Mouse (Mus musculus) urinary bladder, postnatal 25 days (tissue): ENCODE measurements around the gene AL607142.1.

Source experiments
- DNase-seq: peaks from one replicate; pipeline ENCODE4 v3.0.0; 2022; ENCODE audit warnings: low spot score

Gene AL607142.1

GRCm38 (mm10) chr4:120057529-120057928, 7.3 kb upstream of the AL607142.1 start:
- DNase-seq: no peak

GRCm38 (mm10) chr4:120058157-120058556, 6.6 kb upstream of the AL607142.1 start:
- DNase-seq: no peak

DNA sequence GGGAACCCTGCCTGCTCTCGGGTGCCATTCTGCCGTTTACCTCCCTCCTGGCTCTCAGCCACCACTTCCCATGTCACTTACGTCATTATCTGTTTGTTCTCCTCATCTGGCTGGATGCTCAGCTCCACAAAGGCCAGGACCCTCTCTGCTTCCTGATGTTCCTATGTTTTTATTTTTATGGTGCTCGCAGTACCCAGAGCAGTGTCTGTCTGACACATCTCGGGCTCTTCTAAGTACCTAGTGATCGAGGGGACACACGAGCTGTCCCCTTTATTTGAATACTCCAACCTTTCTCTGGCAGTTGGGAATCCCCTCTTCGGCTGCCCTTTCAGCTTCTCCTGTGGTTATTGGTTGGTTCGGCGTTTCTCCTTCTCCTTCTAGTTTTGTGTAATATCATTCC, 6.0 kb upstream of the AL607142.1 start:
- DNase-seq: no peak

DNA sequence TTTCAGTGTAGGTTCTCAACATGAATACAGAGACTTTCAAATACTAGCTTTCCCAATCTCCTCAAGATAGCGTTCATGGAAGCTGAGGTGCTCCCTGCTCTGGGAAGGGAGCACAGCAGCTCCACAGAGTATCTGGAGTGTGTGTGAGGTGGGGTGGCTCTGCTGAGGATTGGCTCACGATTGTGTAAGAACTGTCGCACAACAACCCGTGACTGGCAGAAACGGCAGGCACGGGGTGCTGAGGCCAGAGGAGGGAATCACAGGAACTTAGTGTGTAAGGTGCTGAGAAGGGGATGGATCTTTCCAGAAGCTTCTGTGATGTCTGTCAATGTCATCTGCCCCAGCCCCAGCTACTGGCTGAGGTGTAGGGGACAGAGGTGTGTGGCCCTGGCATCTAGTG, 3.1 kb upstream of the AL607142.1 start:
- DNase-seq: no peak

DNA sequence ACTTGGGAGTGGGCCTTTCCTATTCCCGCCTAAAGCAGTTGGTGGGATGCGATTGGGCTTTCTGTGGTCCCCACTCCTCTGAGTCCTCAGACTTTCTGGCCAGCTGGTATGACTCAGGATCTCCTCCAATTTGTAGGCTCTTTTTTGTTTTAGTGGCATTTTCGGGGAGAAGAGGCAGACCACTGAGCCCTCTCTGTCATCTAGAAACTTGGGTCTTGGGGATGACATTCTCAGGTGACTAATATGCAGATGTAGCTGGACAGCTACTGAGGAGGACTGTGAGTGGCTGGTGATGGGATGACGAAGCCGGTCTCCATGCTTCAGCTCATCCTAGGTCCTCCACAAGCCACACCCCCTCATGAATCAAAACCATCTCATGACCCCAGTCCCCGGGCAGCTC, 2.6 kb upstream of the AL607142.1 start:
- DNase-seq: no peak

GRCm38 (mm10) chr4:120062754-120063153, 2.0 kb upstream of the AL607142.1 start:
- no peak for DNase-seq

DNA sequence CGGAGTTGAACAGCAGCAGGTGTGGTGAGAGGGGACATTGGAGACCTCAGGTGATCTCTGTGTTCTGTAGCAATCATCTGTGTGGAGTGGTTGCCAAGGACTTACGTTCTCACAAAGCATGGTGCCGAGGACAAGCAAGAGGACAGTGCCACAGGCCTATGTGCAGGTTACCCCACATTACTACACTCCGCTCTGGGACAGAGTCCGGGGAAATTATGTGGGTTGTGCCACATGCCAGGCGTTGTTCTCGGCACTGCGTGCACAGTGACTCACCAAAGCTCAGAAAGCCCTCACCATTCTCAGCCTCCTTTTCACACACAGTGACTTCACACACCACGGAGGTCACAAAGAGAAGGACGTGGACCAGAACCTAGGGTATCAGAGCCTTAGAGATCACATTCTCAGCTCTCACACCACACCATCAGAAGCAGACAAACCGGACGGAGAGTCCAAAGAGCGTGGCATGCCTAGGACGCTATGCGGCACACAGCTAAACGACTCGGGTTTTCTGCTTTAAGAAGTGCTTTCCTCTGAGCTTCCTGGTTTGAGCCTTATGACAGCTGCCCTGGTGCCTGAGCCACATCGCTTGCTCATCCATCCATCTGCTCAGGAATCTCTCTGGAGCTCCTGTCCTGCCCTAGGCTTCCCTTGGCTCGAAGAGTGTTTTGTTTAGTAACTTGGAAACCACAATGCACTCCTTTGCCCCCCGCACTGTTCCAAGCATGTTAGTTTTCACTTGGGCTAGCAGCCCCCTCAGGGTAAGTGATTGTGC, 1.3 kb upstream of the AL607142.1 start:
- no peak for DNase-seq

DNA sequence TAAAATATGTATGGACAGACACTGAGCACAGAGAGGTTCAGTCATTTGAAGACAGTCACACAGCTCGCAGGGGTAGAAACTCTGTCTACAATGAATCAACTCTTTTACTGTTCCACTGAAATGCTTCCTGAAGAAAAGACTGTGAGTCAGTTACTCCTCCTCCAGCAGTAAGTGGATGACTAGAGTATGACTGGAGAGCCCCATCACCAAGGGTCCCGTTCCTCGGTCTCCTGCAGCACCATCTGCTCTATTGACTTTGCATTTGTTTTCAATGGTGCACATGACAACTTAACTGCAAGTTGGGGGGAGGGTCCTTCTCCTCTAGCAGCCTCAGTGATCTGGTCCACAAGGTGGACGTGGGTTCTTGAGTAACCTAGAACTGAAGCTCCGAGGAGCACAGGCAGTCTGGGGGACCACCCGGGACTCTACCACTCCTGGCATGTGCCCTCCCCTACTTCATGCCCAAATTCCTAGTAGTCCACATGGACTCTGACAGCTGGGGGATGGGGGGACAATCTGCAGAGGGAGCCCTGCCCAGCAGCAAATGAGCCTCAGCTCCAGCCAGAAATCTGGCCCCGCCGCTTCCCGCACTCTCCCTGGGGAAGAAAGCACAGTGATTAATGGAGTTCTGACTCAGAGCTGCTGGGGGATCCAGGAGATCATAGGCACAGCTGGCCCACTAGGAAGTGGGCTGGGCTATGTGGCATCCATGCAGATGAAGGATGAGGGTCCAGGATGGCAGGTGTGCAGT, 2.2 kb downstream of the AL607142.1 start:
- no peak for DNase-seq

DNA sequence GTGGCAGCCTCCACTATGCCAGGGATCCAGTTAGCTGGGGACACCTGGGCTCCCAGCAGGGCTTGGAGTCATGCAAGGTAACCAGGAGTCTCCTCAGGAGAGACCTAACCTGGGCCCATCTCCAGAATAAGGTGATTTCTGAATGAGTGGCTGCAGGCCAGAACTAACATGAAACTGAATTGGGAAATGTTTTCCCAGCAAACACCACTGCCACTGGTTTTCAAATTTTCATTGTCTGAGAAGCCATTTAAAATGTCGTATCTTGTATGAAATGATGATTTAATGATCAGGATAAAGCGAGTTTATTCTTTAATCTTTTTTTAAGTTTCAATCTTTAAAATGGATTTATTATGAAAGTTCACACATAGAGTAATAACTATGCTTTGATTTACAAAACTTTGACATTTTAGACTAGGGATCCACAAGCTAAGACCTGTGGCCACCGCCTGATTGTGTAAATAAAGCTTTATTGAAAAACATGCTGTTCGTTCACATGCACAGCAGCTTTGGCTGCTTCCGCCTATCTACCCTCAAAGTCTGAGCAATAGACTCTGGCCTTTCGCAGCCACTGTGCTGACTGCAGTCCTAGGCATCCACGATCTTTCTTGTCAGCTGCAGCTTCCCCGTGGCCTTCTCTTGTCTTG, 2.9 kb downstream of the AL607142.1 start:
- DNase-seq: no peak

GRCm38 (mm10) chr4:120068883-120069581, 4.2 kb downstream of the AL607142.1 start:
- no peak for DNase-seq

DNA sequence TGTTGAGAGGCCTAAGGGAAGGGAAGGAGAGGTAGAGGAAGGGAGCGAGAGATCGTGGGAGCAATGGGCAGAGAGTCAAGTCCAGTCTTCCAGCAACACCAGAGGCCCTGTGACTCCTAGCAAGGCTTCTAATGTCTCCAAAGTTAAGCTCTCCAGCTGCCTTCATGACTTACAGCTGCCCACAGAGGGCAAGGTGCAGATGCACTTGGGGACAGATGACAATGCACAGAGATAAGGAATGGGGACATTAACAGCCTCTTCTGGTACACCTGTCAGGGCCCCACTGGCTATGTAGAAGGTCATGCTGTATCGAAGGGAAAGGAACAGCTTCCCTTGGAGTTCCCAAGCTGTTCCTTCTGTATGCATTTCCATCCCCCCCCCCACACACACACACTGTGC, 4.8 kb downstream of the AL607142.1 start:
- DNase-seq: no peak

DNA sequence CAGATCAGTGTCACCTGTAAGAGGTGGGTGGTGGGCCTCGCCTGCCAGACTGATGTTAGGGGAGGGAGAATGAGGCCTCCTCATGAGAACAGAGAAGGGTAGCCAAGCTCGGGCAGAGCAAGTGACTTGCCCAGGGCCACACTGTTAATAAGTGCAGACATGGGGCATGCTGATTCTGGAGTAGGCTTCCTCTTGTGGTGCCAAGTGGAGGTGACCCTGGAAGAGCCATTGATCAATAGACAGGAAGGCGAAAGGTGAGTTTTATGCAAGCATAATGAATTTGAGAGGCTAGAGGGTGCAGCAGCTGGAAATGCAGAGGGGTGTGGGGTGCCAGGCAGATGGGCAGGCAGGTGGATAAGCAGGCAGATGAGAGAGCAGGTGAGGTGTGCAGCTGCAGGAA, 6.6 kb downstream of the AL607142.1 start:
- DNase-seq: no peak

DNA sequence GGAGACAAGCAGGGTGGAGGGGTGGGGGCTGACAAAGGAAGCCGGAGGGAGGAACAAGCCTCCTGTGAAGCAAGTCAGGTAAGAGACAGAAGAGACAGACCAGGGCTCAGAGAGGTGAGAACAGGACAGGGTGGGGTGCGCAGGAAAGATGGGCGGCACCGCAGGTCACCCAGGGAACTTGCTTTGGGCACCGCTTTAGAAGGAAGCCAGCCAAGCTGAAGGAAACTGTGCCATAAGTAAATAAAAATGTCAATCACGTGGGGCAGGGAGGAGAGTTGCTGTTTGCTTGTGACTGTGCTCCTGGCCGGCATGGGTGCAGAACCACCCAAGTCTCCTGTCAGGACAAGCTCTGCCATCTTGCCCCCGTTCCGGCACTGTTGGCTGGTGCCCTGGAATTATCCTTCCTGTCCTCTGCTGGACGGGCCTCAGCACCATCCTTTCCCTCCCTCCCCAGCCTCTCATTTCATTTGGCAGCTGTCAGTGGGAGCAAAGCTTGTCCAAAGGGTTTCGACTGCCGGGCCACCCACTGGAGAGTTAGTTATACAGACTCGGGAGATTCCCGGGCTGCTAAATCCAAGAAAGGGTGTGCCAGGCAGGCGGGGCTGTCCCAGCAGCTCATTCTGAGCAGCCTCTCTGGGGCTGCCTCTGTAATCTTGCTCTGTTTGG, 7.2 kb downstream of the AL607142.1 start:
- DNase-seq: no peak

- DNase-seq: no peak
These were observed 9.3 kb downstream of the AL607142.1 start for GRCm38 (mm10) chr4:120074061-120074460.

DNA sequence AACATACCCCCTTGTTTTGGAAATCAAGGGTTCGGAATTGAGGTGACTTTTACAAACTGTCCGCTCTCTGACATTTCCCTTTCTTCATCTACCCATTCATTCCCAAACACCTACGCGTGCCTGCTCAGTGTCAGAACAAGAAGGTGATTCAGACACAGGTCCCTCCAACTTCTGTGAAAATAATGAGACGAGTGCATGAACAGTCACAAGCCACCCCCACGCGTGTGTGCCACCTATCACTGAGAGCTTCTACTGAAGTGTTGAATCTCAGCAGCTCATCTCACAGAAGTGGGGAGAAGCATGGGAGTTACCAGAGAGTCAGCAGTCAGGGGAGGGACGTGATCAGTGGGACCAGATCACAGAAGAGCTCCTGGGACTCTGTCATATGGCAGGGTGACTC, 12.5 kb downstream of the AL607142.1 start:
- no peak for DNase-seq

DNA sequence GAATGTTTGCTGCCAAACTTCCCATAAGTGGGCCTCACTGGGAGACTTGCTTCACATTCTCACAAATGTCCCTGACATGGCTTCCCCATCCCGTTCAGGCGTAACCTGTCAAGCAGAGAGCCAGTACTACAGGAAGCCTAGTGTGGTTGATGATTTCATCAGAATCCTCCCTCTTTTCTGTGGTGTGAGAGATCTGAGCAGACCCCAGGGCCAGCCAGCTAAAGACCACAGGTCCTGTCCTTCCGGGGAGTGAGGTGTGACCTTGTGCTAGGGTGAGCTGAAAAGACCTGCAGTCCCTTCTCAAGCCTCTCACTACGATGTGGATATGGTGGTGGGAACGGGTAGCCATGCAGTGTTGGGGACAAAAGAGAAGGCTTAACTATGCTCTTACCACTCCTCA, 17.7 kb downstream of the AL607142.1 start:
- no peak for DNase-seq

- DNase-seq: no peak
These were observed 18.9 kb downstream of the AL607142.1 start for GRCm38 (mm10) chr4:120083700-120084099.

DNA sequence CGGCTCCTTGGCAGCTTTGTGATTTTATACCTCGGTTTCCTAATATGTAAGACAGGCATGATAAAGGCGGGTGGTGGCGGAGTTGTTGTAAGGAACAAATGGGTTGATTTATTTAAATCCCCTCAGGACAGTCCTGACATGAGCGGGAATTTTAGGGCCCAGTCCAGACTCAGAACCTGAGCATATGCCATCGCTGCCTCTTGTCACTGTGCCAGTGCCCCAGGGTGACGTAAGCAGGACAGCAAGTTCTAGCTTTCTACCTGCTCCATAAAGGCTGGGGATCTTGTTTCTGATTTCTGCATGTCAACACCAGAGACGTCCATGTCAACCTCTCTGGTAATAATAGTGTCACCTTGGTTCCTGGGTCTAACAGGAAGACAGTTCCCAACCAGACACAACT, 24.7 kb downstream of the AL607142.1 start:
- DNase-seq: no peak

DNA sequence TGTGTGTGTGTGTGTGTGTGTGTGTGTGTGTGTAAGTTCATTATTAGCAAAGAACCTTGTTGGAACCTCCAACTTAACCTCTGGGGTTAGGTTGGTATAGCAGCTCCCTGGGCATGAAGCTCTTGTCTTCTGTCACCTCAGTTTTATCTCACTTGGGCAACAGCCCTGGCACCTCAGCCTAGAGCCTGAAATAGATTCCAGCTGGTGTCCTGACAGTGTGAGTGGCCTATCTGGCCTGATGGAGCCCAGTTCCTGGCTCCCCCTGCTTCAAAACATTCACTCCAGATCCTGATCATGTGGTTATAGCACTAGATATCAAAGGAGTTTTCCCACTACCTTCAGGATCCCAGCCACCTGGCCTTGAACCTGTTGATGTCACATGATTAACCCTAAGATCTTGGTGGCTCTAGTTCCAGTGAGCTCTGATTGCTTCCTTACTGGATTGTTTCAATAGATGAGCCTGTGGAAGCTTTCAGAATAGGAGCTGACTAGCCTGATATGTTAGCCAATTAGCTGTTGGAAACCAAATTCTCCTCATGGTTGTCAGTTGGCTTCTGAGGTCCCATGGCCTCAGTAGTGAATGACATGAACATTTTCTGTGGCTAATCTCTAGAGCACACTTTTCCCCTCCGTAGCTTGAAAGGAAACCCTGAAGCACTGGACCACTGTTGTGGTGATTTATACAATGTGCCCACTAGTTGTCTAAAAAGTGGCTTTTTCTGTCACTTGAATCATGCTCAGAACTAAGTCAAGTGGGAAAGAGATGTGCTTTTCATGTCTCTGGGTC, 27.4 kb downstream of the AL607142.1 start:
- DNase-seq: no peak

DNA sequence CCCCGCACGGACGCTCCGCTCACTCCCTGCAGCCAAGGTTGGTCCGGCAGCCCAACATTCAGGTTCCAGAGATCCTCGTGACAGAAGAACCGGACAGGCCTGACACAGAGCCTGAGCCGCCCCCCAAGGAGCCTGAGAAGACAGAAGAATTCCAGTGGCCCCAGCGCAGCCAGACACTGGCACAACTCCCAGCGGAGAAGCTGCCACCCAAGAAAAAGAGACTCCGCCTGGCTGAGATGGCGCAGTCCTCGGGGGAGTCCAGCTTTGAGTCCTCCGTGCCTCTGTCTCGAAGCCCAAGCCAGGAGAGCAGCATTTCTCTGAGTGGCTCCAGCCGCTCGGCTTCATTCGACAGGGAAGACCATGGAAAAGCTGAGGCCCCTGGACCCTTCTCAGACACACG, 32.1 kb downstream of the AL607142.1 start:
- DNase-seq: no peak

DNA sequence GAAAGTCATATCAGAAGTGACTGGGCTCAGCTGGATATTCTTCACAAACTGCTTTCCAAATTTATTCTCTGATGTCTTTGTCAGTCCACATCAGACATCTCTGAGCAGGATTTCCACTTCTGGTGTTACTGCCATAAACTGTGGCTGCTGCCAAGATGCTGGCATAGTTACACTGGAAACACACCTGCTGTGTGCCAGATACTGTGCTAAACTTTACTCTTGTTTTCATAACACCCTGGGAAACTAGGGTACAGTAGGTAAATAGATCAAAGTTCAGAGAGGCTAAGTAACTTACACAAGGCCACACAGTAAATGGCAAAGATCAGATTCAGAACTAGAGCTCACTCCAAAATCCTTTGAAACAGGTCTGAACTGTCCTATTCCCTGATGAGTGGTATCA, 36.4 kb downstream of the AL607142.1 start:
- DNase-seq: no peak
